Mouse (Mus musculus) MEL (cell line): ENCODE measurements around the gene Cyp1a2. TPM values are rescaled to one million over a fixed set of nuclear protein-coding genes. Genes with fewer than 3 reads are reported as not detected.

Source experiments
- DNase-seq: peaks from one replicate; pipeline ENCODE4 v3.0.0; 2011; ENCODE audit warnings: low read depth, low spot score
- H3K27ac ChIP-seq: 2 replicates; pipeline ENCODE4 v1.5.1; 2012; ENCODE audit warnings: low read depth, mild to moderate bottlenecking, control low read depth, low read length, moderate library complexity; ENCODE audit not compliant: control insufficient read depth
- H3K27me3 ChIP-seq, 2 experiments: fragments of 150-350 bp in 1 of 2; sonication (generic) in 1 of 2; 2 replicates each; pipeline ENCODE4 v1.6.1; 2012; ENCODE audit warnings: low read length in 2 of 2, mild to moderate bottlenecking in 2 of 2, improper control_type of control experiment in 1 of 2, moderate library complexity in 1 of 2; ENCODE audit not compliant: insufficient read depth in 2 of 2, control insufficient read depth in 1 of 2
- H3K36me3 ChIP-seq, 2 experiments: 2 replicates each; pipeline ENCODE4 v1.6.1; 2012 to 2014; ENCODE audit warnings: low read length in 2 of 2, improper control_type of control experiment in 1 of 2, inconsistent platforms in 1 of 2, mild to moderate bottlenecking in 1 of 2; ENCODE audit not compliant: insufficient read depth in 2 of 2, control insufficient read depth in 1 of 2
- H3K4me1 ChIP-seq, 2 experiments: fragments of 150-350 bp in 1 of 2; sonication (generic) in 1 of 2; 2 replicates each; pipeline ENCODE4 v1.6.1; 2012; ENCODE audit warnings: low read length in 2 of 2, improper control_type of control experiment in 1 of 2, mild to moderate bottlenecking in 1 of 2; ENCODE audit not compliant: insufficient read depth in 2 of 2, control insufficient read depth in 1 of 2
- H3K4me3 ChIP-seq, 2 experiments: fragments of 150-350 bp in 1 of 2; sonication (generic) in 1 of 2; 2 replicates each; pipeline ENCODE4 v1.5.1; 2012; ENCODE audit warnings: low read depth in 2 of 2, low read length in 2 of 2, mild to moderate bottlenecking in 2 of 2, moderate library complexity in 2 of 2, control low read depth in 1 of 2, improper control_type of control experiment in 1 of 2; ENCODE audit not compliant: control insufficient read depth in 1 of 2, insufficient read depth in 1 of 2
- H3K79me2 ChIP-seq: 2 replicates; pipeline ENCODE4 v1.6.1; 2012; ENCODE audit warnings: mild to moderate bottlenecking, low read length, moderate library complexity; ENCODE audit not compliant: control insufficient read depth, poor library complexity, insufficient read depth
- H3K9ac ChIP-seq: 2 replicates; pipeline ENCODE4 v1.6.1; 2012; ENCODE audit warnings: low read depth, mild to moderate bottlenecking, control low read depth, low read length, moderate library complexity; ENCODE audit not compliant: control insufficient read depth, poor library complexity, severe bottlenecking
- H3K9me3 ChIP-seq: fragments of 150-350 bp; sonication (generic); replicated peaks from 2 replicates; pipeline ENCODE4 v1.6.1; 2012; ENCODE audit warnings: mild to moderate bottlenecking, low read length, improper control_type of control experiment, moderate library complexity; ENCODE audit not compliant: insufficient read depth
- BHLHE40 ChIP-seq: IDR thresholded peaks from 2 replicates; pipeline ENCODE4 v1.6.1; 2012; ENCODE audit warnings: low read depth, mild to moderate bottlenecking, inconsistent platforms, low read length, improper control_type of control experiment, borderline replicate concordance
- CHD1 ChIP-seq: IDR thresholded peaks from 2 replicates; pipeline ENCODE4 v1.6.1; 2012; ENCODE audit warnings: low read depth, mild to moderate bottlenecking, inconsistent platforms, low read length, improper control_type of control experiment
- CTCF ChIP-seq, 3 experiments: IDR thresholded peaks in 2 of 3; conservative IDR thresholded peaks in 1 of 3; 2 replicates each; pipeline ENCODE4 v1.5.1; 2011 to 2012; ENCODE audit warnings: low read length in 3 of 3, low read depth in 2 of 3, mild to moderate bottlenecking in 2 of 3, improper control_type of control experiment in 1 of 3, inconsistent platforms in 1 of 3, mixed read lengths in 1 of 3, moderate library complexity in 1 of 3; ENCODE audit not compliant: control insufficient read depth in 1 of 3, insufficient read depth in 1 of 3, poor library complexity in 1 of 3, severe bottlenecking in 1 of 3
- E2F4 ChIP-seq: IDR thresholded peaks from 2 replicates; pipeline ENCODE4 v1.6.1; 2011; ENCODE audit warnings: low read depth, low read length, improper control_type of control experiment, borderline replicate concordance
- ELF1 ChIP-seq: IDR thresholded peaks from 2 replicates; pipeline ENCODE4 v1.6.1; 2014; ENCODE audit warnings: low read depth, mild to moderate bottlenecking, inconsistent platforms, low read length, improper control_type of control experiment, moderate library complexity
- GABPA ChIP-seq: IDR thresholded peaks from 2 replicates; pipeline ENCODE4 v1.6.1; 2012; ENCODE audit warnings: low read depth, mild to moderate bottlenecking, inconsistent platforms, low read length, improper control_type of control experiment, moderate library complexity
- GATA1 ChIP-seq: IDR thresholded peaks from 2 replicates; pipeline ENCODE4 v1.6.1; 2011; ENCODE audit warnings: low read depth, low read length, improper control_type of control experiment
- HCFC1 ChIP-seq: IDR thresholded peaks from 2 replicates; pipeline ENCODE4 v1.6.1; 2012; ENCODE audit warnings: low read depth, mild to moderate bottlenecking, inconsistent platforms, low read length, improper control_type of control experiment, moderate library complexity
- JUND ChIP-seq: IDR thresholded peaks from 2 replicates; pipeline ENCODE4 v1.6.1; 2011; ENCODE audit warnings: low read depth, mild to moderate bottlenecking, improper control_type of control experiment, low read length
- KAT2A ChIP-seq: conservative IDR thresholded peaks from 2 replicates; pipeline ENCODE4 v1.6.1; 2012; ENCODE audit warnings: low read depth, low read length, improper control_type of control experiment, inconsistent platforms
- MAFK ChIP-seq: IDR thresholded peaks from 2 replicates; pipeline ENCODE4 v1.6.1; 2011; ENCODE audit warnings: low read depth, mild to moderate bottlenecking, low read length, improper control_type of control experiment, borderline replicate concordance
- MAX ChIP-seq: IDR thresholded peaks from 2 replicates; pipeline ENCODE4 v1.6.1; 2011; ENCODE audit warnings: low read length, improper control_type of control experiment
- MAZ ChIP-seq: IDR thresholded peaks from 2 replicates; pipeline ENCODE4 v1.6.1; 2012; ENCODE audit warnings: low read depth, mild to moderate bottlenecking, inconsistent platforms, low read length, improper control_type of control experiment
- MEF2A ChIP-seq: IDR thresholded peaks from 2 replicates; pipeline ENCODE4 v1.6.1; 2014; ENCODE audit warnings: low read depth, mild to moderate bottlenecking, inconsistent platforms, low read length, improper control_type of control experiment; ENCODE audit not compliant: poor library complexity, insufficient replicate concordance, severe bottlenecking; ENCODE audit errors: extremely low read depth
- MXI1 ChIP-seq: IDR thresholded peaks from 2 replicates; pipeline ENCODE4 v1.6.1; 2011; ENCODE audit warnings: mild to moderate bottlenecking, low read depth, low read length, improper control_type of control experiment
- MYB ChIP-seq: IDR thresholded peaks from 2 replicates; pipeline ENCODE4 v1.6.1; 2011; ENCODE audit warnings: mild to moderate bottlenecking, low read depth, low read length, improper control_type of control experiment
- MYC ChIP-seq: IDR thresholded peaks from 2 replicates; pipeline ENCODE4 v1.6.1; 2011; ENCODE audit warnings: low read depth, mild to moderate bottlenecking, low read length, improper control_type of control experiment, moderate library complexity
- NELFE ChIP-seq: IDR thresholded peaks from 2 replicates; pipeline ENCODE4 v1.6.1; 2011; ENCODE audit warnings: low read depth, low read length, improper control_type of control experiment
- NRF1 ChIP-seq: IDR thresholded peaks from 2 replicates; pipeline ENCODE4 v1.6.1; 2014; ENCODE audit warnings: low read depth, mild to moderate bottlenecking, inconsistent platforms, low read length, improper control_type of control experiment, moderate library complexity; ENCODE audit not compliant: poor library complexity, insufficient read depth, severe bottlenecking
- POLR2A ChIP-seq, 2 experiments: IDR thresholded peaks; 2 replicates each; pipeline ENCODE4 v1.6.1; 2011 to 2012; ENCODE audit warnings: low read length in 2 of 2, mild to moderate bottlenecking in 2 of 2, control low read depth in 1 of 2, improper control_type of control experiment in 1 of 2, low read depth in 1 of 2, moderate library complexity in 1 of 2; ENCODE audit not compliant: control insufficient read depth in 1 of 2, insufficient read depth in 1 of 2, poor library complexity in 1 of 2
- POLR2AphosphoS2 ChIP-seq: IDR thresholded peaks from 2 replicates; pipeline ENCODE4 v1.6.1; 2011; ENCODE audit warnings: low read length, improper control_type of control experiment
- POLR2AphosphoS5 ChIP-seq: IDR thresholded peaks from 2 replicates; pipeline ENCODE4 v1.6.1; 2012; ENCODE audit warnings: low read depth, borderline replicate concordance, mild to moderate bottlenecking, inconsistent platforms, low read length, moderate library complexity, mixed read lengths
- RAD21 ChIP-seq: IDR thresholded peaks from 2 replicates; pipeline ENCODE4 v1.6.1; 2011; ENCODE audit warnings: mild to moderate bottlenecking, low read depth, low read length, improper control_type of control experiment
- RCOR1 ChIP-seq: IDR thresholded peaks from 2 replicates; pipeline ENCODE4 v1.6.1; 2012; ENCODE audit warnings: low read depth, mild to moderate bottlenecking, inconsistent platforms, low read length, improper control_type of control experiment
- SIN3A ChIP-seq: IDR thresholded peaks from 2 replicates; pipeline ENCODE4 v1.6.1; 2012; ENCODE audit warnings: low read length, improper control_type of control experiment, inconsistent platforms
- TCF12 ChIP-seq: IDR thresholded peaks from 2 replicates; pipeline ENCODE4 v1.6.1; 2014; ENCODE audit warnings: low read depth, mild to moderate bottlenecking, inconsistent platforms, low read length, improper control_type of control experiment, moderate library complexity
- UBTF ChIP-seq: IDR thresholded peaks from 2 replicates; pipeline ENCODE4 v1.6.1; 2012; ENCODE audit warnings: low read depth, mild to moderate bottlenecking, inconsistent platforms, low read length, improper control_type of control experiment, moderate library complexity, borderline replicate concordance; ENCODE audit not compliant: insufficient read depth
- USF1 ChIP-seq: IDR thresholded peaks from 2 replicates; pipeline ENCODE4 v1.6.1; 2014; ENCODE audit warnings: low read depth, mild to moderate bottlenecking, inconsistent platforms, low read length, improper control_type of control experiment, moderate library complexity
- ZKSCAN1 ChIP-seq: IDR thresholded peaks from 2 replicates; pipeline ENCODE4 v1.6.1; 2012; ENCODE audit warnings: low read depth, mild to moderate bottlenecking, inconsistent platforms, low read length, improper control_type of control experiment, moderate library complexity
- ZMIZ1 ChIP-seq: IDR thresholded peaks from 2 replicates; pipeline ENCODE4 v1.6.1; 2012; ENCODE audit warnings: low read depth, mild to moderate bottlenecking, inconsistent platforms, low read length, improper control_type of control experiment, moderate library complexity
- ZNF384 ChIP-seq: IDR thresholded peaks from 2 replicates; pipeline ENCODE4 v1.6.1; 2012; ENCODE audit warnings: low read depth, mild to moderate bottlenecking, inconsistent platforms, low read length, improper control_type of control experiment
- polyA plus RNA-seq, 2 experiments: library from polyadenylated mRNA; stranded (reverse) in 1 of 2; unstranded in 1 of 2; fragments of >175 nt in 1 of 2; fragments of >200 nt in 1 of 2; gene quantifications; 2 replicates each; pipeline versions ENCODE4 v1.2.1 to v1.2.4; 2012; ENCODE audit warnings: low replicate concordance in 2 of 2, low read depth in 1 of 2; ENCODE audit not compliant: insufficient read length in 2 of 2, insufficient read depth in 1 of 2, missing spikeins in 1 of 2
- total RNA-seq: library from RNA; depleted of rRNA; stranded (reverse); fragments of 300-350 nt; gene quantifications from 2 replicates; pipeline ENCODE4 v1.2.3, GENCODE M21; 2012

The Cyp1a2 gene
- total and polyA plus RNA-seq, 3 experiments, result not detected

GRCm38 (mm10) chr9:57688606-57689005, 5.1 kb upstream of the Cyp1a2 start:
- Histone ChIP-seq H3K36me3 (no peaks in the 10 kb centered on the region), H3K79me2 (no peaks in the 10 kb centered on the region), H3K9ac (no peak overlapping the region), H3K27ac (no peak overlapping the region), H3K27me3 (peaks cover 4 to 12% of the 10 kb centered on the region in 2 experiments), H3K4me3 (no peak overlapping the region), H3K4me1 (no peaks in the 10 kb centered on the region), H3K9me3 (no peaks in the 10 kb centered on the region)
- TF ChIP-seq GABPA (no peak), SIN3A (no peak), ZMIZ1 (no peak), POLR2AphosphoS5 (no peak), MEF2A (no peak), RCOR1 (no peak), CHD1 (no peak), TCF12 (no peak), MXI1 (no peak), MAZ (no peak), ELF1 (no peak), MAX (no peak), POLR2A (IDR thresholded peaks at IDR 0.05; ENCODE audit: control insufficient read depth in 1 of 2, insufficient read depth in 1 of 2, low read depth in 1 of 2, low read length in 2 of 2, poor library complexity in 1 of 2) (no peak), KAT2A (no peak), MAFK (no peak), BHLHE40 (no peak), E2F4 (no peak), HCFC1 (no peak)
- no peak for DNase-seq

- Histone ChIP-seq H3K4me3 (no peak overlapping the region), H3K79me2 (no peaks in the 10 kb centered on the region), H3K9ac (no peak overlapping the region), H3K4me1 (no peaks in the 10 kb centered on the region), H3K27ac (no peak overlapping the region), H3K36me3 (no peaks in the 10 kb centered on the region), H3K9me3 (no peaks in the 10 kb centered on the region), H3K27me3 (peaks cover 7 to 10% of the 10 kb centered on the region in 2 experiments)
- DNase-seq, result peak; percentile 68
- TF ChIP-seq BHLHE40 (no peak), RAD21 (peak; percentile 64), MAZ (no peak), NELFE (no peak), RCOR1 (no peak), KAT2A (no peak), GATA1 (no peak), POLR2AphosphoS2 (no peak), MYC (no peak), NRF1 (no peak), GABPA (no peak), UBTF (no peak), MAFK (no peak), MYB (no peak), ZKSCAN1 (no peak), JUND (no peak), SIN3A (no peak), TCF12 (no peak), ZMIZ1 (no peak), MEF2A (no peak), MXI1 (no peak), CTCF (IDR thresholded peaks at IDR 0.05 in 2 of 3, conservative IDR thresholded peaks at IDR 0.05 in 1 of 3; ENCODE audit: control insufficient read depth in 1 of 3, insufficient read depth in 1 of 3, low read depth in 2 of 3, low read length in 3 of 3, poor library complexity in 1 of 3, severe bottlenecking in 1 of 3) (peak; percentile 56 to 74 (median 72)), ZNF384 (no peak), USF1 (peak; percentile 53; the same call in 1 of the 2 replicates)
Observed at GRCm38 (mm10) chr9:57688158-57688557, 4.7 kb upstream of the Cyp1a2 start.
